In genomic region chr1:79671196-79671542, GRCm38 (mm10) we compare ENCODE assay signal across 8 mouse cellular contexts. TPM values are rescaled to one million over a fixed set of nuclear protein-coding genes. Genes with fewer than 3 reads are reported as not detected.
DNase-seq lines count a peak whose midpoint lies in the region; ATAC-seq and TF ChIP-seq lines count a peak whose summit lies in the region.

No protein-coding gene starts in this region.

- ATAC-seq in heart, embryonic 12.5 days (ENCODE audit: insufficient number of reproducible peaks, low FRiP score): no peak
- ATAC-seq in activated CD4-positive, CD25-positive, alpha-beta regulatory T cell, adult 4 months: peak; percentile 40
- no peak for ATAC-seq in hindbrain, embryonic 15.5 days (ENCODE audit: low FRiP score, low read depth)
- ATAC-seq in midbrain, embryonic 11.5 days (ENCODE audit: low FRiP score): no peak
- ATAC-seq in stomach, postnatal 0 days (ENCODE audit: low FRiP score, low TSS enrichment): no peak

- DNase-seq in heart, postnatal 14 days: no peak
- DNase-seq in midbrain, embryonic 11.5 days (ENCODE audit: low spot score, missing footprints): no peak
- DNase-seq in stomach, postnatal 0 days (ENCODE audit: low spot score): no peak
- no peak for DNase-seq in left cerebral cortex, adult 8-10 months (ENCODE audit: low spot score in 2 of 2)
- no peak for DNase-seq in MN1 (ENCODE audit: low spot score)

- no peak overlapping the region for H3K27ac ChIP-seq in heart, embryonic 12.5 days (ENCODE audit: poor library complexity, severe bottlenecking)
- H3K27ac ChIP-seq in hindbrain, embryonic 15.5 days (replicated peaks): no peak overlapping the region
- H3K27ac ChIP-seq in midbrain, embryonic 11.5 days (ENCODE audit: low read depth, low read length): no peak overlapping the region
- H3K27ac ChIP-seq in stomach, postnatal 0 days (replicated peaks): no peak overlapping the region

- peak overlapping the region; percentile 100 for H3K4me2 ChIP-seq in heart, embryonic 12.5 days
- peak overlapping the region; percentile 100 for H3K4me2 ChIP-seq in hindbrain, embryonic 15.5 days
- peak overlapping the region; percentile 97 for H3K4me2 ChIP-seq in midbrain, embryonic 11.5 days
- H3K4me2 ChIP-seq in stomach, postnatal 0 days (replicated peaks; ENCODE audit: low read depth): peak overlapping the region; percentile 94

- no peaks in the 10 kb centered on the region for H3K36me3 ChIP-seq in heart, embryonic 12.5 days
- no peaks in the 10 kb centered on the region for H3K36me3 ChIP-seq in hindbrain, embryonic 15.5 days
- no peaks in the 10 kb centered on the region for H3K36me3 ChIP-seq in midbrain, embryonic 11.5 days (ENCODE audit: control insufficient read depth, insufficient read depth, low read length)
- no peaks in the 10 kb centered on the region for H3K36me3 ChIP-seq in stomach, postnatal 0 days (ENCODE audit: control insufficient read depth, insufficient read depth, low read length)

- peaks cover 18% of the 10 kb centered on the region for H3K4me1 ChIP-seq in heart, embryonic 12.5 days (replicated peaks)
- H3K4me1 ChIP-seq in hindbrain, embryonic 15.5 days (replicated peaks): peaks cover 13% of the 10 kb centered on the region
- peaks cover 3% of the 10 kb centered on the region for H3K4me1 ChIP-seq in midbrain, embryonic 11.5 days (ENCODE audit: control insufficient read depth, insufficient read depth, low read length)
- no peaks in the 10 kb centered on the region for H3K4me1 ChIP-seq in stomach, postnatal 0 days (replicated peaks; ENCODE audit: control insufficient read depth, insufficient read depth)

- under 1% methylated on average over 11 of the region's 11 CpGs for whole genome bisulfite sequencing in heart, embryonic 12.5 days
- WGBS in hindbrain, embryonic 15.5 days: 3% methylated on average over 11 of the region's 11 CpGs
- WGBS in midbrain, embryonic 11.5 days: 2% methylated on average over 11 of the region's 11 CpGs
- WGBS in stomach, postnatal 0 days: under 1% methylated on average over 11 of the region's 11 CpGs

- TF ChIP-seq EP300 in stomach, postnatal 0 days (optimal IDR thresholded peaks at IDR 0.05): no peak

- peak overlapping the region; percentile 81 for H3K4me3 ChIP-seq in heart, embryonic 12.5 days
- peak overlapping the region; percentile 59 for H3K4me3 ChIP-seq in hindbrain, embryonic 15.5 days
- peak overlapping the region; percentile 55 for H3K4me3 ChIP-seq in midbrain, embryonic 11.5 days (ENCODE audit: low read depth, low read length)
- peak overlapping the region; percentile 60 for H3K4me3 ChIP-seq in stomach, postnatal 0 days (ENCODE audit: low read depth, low read length)

- no peaks in the 10 kb centered on the region for H3K9me3 ChIP-seq in heart, embryonic 12.5 days (replicated peaks)
- H3K9me3 ChIP-seq in hindbrain, embryonic 15.5 days: no peaks in the 10 kb centered on the region
- H3K9me3 ChIP-seq in midbrain, embryonic 11.5 days (ENCODE audit: control insufficient read depth, low read length): no peaks in the 10 kb centered on the region
- H3K9me3 ChIP-seq in stomach, postnatal 0 days (ENCODE audit: control insufficient read depth, low read length): no peaks in the 10 kb centered on the region

- no peak for TF ChIP-seq CTCF in stomach, postnatal 0 days (IDR thresholded peaks at IDR 0.05; ENCODE audit: low read depth)

- peak overlapping the region; percentile 76 for H3K9ac ChIP-seq in heart, embryonic 12.5 days
- peak overlapping the region; percentile 54 for H3K9ac ChIP-seq in hindbrain, embryonic 15.5 days
- peak overlapping the region; percentile 48; the same call in 1 of the 2 replicates for H3K9ac ChIP-seq in midbrain, embryonic 11.5 days (ENCODE audit: low read length)
- H3K9ac ChIP-seq in stomach, postnatal 0 days (ENCODE audit: low read length): peak overlapping the region; percentile 72

- intact Hi-C loops in heart, postnatal 14 days (cut with DNase I): loop anchor here (10.0 kb wide), 1 partner anchor 236 kb away; no protein-coding TSS in a partner anchor

- peaks cover 42% of the 10 kb centered on the region for H3K27me3 ChIP-seq in heart, embryonic 12.5 days (replicated peaks)
- peaks cover 30% of the 10 kb centered on the region for H3K27me3 ChIP-seq in hindbrain, embryonic 15.5 days
- H3K27me3 ChIP-seq in midbrain, embryonic 11.5 days (ENCODE audit: control insufficient read depth, insufficient read depth, low read length): peaks cover 19% of the 10 kb centered on the region
- H3K27me3 ChIP-seq in stomach, postnatal 0 days (ENCODE audit: control insufficient read depth, insufficient read depth, low read length): no peaks in the 10 kb centered on the region

RNA-seq across cellular contexts. Expression of gene Ap1s3, which starts 0.6 kb away (rescaled TPM):
- 0.17 and 0.20 TPM in 2 replicates for polyA plus RNA-seq in heart, embryonic 12.5 days (2016; fragmentation: Nextera tagmentation; extraction: Ambion mirVana)
- under 1 TPM; 0.45 to 0.68 TPM for total RNA-seq in heart, postnatal 14 days (2021)
- polyA plus RNA-seq in activated CD4-positive, CD25-positive, alpha-beta regulatory T cell, adult 4 months (2017; shearing (Covaris generic)): 1 to 10 TPM; 2.6 to 3.5 TPM
- polyA plus RNA-seq in hindbrain, embryonic 15.5 days (2015; fragmentation: Nextera tagmentation; extraction: Ambion mirVana): 0.09 and 0.12 TPM in 2 replicates
- polyA plus RNA-seq in midbrain, embryonic 11.5 days (2014; fragmentation: Nextera tagmentation; extraction: Ambion mirVana): 0.04 and 0.06 TPM in 2 replicates
- polyA plus RNA-seq in stomach, postnatal 0 days (2015; fragmentation: Nextera tagmentation; extraction: Ambion mirVana): 0.94 and 1.4 TPM in 2 replicates
- 1 to 10 TPM; 2.2 to 5.1 (median 4.3) TPM for total RNA-seq in left cerebral cortex, adult 8-10 months (2022)
